Mouse (Mus musculus): ENCODE data around the gene Klhdc8a. TPM values are rescaled to one million over a fixed set of nuclear protein-coding genes. Genes with fewer than 3 reads are reported as not detected.

Gene Klhdc8a
- total RNA-seq, 2 experiments from 2014 or later: 0.16 to 0.26 TPM

DNA sequence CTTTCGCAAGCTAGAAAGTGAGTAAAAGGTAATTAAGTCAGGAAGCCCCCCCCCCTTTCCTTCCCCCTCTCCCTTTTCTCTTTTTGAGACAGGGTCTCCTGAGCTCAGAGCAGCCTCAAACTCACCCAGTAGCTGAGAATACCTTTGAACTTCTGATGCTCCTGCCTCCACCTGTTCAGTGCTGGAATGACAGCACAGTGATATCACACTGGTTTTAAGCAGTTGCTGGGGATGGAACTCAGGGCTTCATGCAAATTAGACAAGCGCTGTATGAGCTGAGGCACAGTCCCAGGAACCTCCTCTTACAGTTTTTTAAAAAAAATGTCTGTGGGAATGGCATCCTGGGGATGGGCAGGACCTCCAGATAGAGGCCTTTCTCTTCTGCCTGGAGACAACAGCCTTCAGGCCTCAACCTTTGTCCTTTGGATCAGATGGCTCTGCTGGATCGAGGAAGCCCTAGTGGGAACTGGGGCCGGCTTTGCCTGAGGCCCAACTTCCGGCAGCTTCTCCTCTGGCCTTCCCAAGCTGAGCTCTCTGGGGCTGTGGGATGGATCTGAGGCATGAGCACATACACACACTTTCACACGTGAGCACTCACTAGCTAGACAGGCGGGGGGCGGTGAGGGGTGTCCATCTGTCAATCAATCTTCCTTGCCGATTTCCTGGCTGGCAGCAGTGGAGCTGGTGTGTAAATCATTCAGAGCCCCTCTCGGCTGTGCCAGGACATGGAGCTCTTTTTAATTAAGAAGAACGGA lies 7.3 kb upstream of the Klhdc8a start:
- no peak for DNase-seq

GRCm38 (mm10) chr1:132291706-132292105 lies 6.7 kb upstream of the Klhdc8a start:
- DNase-seq: no peak

DNA sequence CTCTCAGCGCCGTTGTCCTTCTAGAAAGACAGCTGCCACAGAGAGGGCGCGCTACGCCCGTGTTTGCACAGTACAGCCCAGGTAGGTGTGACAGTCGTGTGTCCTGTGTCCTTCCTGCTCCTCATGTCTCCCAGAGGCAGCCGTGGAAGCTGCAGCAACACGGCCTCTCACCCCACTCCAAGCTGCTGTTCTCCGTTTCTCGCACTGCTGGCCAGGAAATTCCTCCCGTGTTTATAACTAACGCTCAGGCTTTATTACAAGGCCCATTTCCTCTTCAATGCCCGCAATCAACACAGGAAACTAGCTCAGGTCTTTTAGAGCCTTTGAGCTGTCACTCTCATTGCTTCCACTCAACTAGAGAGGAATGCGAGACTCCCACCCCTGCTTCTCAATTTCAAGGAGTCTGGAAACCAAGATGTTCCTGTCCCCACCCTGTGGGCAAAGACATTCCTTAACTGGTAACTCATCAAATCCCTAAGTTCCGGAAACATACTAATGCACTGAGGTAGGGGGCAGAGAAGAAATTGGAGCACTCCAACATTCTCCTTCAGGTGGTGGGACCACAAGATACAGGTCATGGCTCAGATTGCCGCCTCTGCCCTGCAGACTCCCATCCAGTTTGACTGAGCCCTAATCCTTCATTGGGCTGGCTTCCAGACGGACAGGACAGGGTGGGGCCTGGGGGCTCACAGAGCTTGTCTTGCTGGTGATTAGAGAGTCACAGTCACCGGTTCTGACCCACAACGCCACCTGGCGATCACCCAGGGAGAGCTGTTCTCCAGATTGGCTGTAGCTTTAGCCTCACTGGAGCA lies 5.9 kb upstream of the Klhdc8a start:
- DNase-seq: no peak

DNA sequence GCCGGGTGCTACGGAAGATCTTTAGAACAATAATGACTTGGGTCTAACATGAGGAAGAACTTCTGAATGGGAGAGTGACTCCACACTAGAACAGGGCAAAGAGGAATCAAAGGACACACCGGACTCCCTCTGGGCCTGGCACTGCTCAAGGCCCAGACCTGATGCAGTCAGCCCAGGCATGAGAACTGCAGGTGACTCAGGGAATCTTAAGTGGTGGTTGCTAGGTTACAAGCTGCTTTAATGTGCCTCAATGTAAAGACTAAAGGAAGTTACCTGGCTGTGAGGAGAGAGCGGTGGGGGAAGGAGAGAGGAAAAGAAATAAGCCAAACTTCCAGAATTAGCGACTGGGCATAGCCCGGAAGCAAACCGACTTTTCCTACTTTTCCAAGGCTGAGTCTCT lies 2.9 kb upstream of the Klhdc8a start:
- DNase-seq: no peak

DNA sequence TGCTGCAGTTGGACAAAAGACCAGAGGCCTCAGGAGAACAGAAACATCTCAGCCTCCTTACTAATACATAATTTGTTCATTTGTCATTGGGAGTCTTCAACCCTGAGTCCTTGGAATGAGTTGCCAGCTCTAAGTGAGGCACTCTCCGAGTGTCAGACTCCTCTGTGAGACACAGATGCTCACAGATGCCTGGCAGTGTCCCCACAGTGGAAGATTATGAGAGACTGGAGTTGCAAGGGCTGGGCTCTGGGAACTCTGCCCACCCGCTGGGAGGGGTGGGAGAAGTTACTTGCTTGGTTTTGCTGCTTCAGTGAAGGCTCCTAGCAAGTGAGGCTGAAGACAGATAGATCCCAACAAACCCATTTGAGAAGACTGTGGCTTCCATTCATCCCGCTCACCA lies 2.4 kb upstream of the Klhdc8a start:
- peak; percentile 58 for DNase-seq

GRCm38 (mm10) chr1:132298801-132299464 lies 507 bp downstream of the Klhdc8a start:
- no peak for DNase-seq

DNA sequence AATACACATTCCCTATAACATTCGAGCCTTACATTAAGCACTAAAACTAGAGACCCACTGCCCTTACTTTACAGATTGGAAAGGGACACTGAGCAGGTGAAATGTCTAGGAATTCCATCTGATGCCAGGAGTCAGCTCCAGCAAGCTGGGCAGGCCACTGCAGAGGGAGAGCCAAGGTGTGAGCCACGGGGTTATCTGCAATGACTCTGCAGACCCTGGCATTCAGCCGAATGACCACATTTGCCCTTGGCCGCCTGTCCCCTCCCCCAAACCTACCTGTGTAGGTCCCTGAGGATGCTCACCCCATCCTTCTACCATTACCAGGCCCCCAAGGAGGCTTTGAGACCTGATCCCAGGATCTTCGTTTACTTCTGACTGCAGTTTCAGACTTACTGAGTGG lies 1.3 kb downstream of the Klhdc8a start:
- no peak for DNase-seq

- no peak for DNase-seq
Observed at GRCm38 (mm10) chr1:132301242-132301641, 2.8 kb downstream of the Klhdc8a start.

DNA sequence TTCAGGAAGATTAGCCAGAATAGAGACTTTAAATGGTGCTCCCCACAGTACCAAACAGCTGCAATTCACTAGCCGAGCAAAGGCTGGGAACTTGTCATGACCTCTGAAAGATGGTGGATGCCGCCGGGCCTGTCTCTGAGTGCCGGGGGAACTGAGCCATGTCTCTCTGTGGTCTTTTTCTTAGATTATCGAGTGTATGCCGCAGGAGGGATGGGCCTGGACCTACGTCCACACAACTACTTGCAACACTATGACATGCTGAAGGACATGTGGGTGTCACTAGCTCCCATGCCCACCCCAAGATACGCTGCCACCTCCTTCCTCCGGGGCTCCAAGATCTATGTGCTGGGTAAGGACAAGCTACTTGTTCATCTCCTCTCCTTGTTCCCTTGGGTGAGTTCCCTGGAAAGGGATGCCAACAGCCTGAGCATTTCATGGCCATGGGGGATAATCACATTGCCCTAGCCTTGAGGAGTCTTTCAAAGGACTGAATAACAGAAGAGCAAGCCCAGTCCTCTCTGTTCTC lies 4.0 kb downstream of the Klhdc8a start:
- no peak for DNase-seq

- no peak for DNase-seq
Observed at GRCm38 (mm10) chr1:132304618-132305214, 6.3 kb downstream of the Klhdc8a start.

DNA sequence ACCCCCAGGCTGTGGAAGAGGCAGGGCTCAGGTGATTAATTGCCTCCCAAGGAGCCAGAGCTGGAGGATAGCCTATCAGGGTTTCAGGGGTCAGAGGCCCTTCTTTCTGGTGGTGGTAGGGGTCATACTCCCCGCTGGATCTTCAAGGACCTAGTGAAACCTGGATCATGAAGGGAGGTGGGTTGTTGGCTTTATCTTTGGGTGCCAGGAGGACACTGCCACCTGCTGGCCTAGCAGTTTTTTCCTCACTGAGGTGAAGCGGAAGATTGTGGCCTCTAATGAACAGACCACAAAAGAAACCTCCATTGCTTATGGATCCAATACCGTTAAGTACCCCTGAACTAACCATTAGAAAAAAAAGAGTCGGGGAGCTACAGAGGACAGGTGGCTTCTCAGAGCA lies 7.7 kb downstream of the Klhdc8a start:
- DNase-seq: no peak

DNA sequence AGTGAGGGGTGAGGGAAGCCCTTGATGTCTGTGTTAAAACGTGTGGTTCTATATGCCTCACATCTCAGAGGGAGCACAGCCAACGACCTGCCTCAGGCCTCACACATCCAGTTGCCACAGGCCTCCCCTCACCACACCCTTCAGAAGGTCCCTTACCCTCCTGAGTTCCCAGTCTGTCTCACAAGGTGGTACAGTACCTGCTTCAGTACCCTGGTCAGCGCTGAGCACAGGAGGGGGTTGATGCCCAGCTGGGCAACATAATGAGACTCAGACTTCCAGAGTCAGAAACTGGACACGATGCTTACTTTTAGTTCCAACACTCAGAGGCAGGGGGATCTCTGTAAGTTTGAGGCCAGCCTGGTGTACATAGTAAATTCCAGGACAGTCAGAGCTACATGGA lies 8.4 kb downstream of the Klhdc8a start:
- no peak for DNase-seq

GRCm38 (mm10) chr1:132307962-132308361 lies 9.5 kb downstream of the Klhdc8a start:
- DNase-seq: no peak

- DNase-seq: no peak
Observed at GRCm38 (mm10) chr1:132308674-132309073, 10.2 kb downstream of the Klhdc8a start.

- no peak for DNase-seq
Observed at GRCm38 (mm10) chr1:132310754-132311153, 12.3 kb downstream of the Klhdc8a start.

- DNase-seq: no peak
Observed at GRCm38 (mm10) chr1:132311174-132311859, 12.9 kb downstream of the Klhdc8a start.

GRCm38 (mm10) chr1:132312043-132312442 lies 13.6 kb downstream of the Klhdc8a start:
- DNase-seq: no peak

DNA sequence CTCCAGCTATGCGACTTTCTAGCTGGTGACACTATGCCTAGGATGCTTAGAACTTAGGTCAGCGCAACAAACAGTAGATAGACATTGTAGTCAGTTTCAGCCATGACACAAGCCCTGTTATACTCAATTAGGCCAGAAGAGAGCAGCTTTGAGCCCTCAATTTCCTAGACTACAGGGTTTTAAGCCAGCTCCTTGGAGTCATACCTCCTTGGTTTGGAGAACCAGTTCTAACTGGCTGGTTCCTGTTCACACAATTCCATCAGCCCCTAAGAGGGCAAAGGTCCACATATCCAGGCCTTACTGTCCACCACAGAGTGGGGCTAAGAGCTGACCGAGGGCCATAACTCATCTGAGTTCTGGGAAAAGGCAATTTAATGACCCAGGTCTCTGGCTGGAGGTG lies 14.3 kb downstream of the Klhdc8a start:
- DNase-seq: no peak

GRCm38 (mm10) chr1:132315889-132316624 lies 17.6 kb downstream of the Klhdc8a start, which contains the start of gene Nuak2:
TSS of gene Nuak2 (plus strand) at chr1:132316126.
- DNase-seq: peak; percentile 86

DNA sequence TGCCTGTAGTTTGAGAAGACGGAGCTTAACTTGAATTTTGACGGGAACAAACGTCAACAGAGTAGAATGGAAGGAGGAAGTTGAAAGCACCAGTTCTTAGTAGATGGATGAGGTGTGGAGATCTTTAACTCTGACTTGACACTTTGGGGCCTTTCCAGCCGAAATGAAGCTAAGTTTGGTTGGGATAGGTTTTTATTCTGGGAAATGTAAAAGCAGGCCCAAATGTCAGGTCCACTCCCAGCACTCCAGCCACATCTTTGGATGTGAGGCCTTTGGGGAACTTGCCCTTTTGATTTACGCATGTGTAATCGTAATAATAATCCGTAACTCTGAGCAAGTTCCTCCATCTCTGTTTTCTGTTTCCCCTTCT lies 18.2 kb downstream of the Klhdc8a start:
- DNase-seq: no peak

- DNase-seq: no peak
Observed at GRCm38 (mm10) chr1:132317413-132317812, 19.0 kb downstream of the Klhdc8a start.
